Mouse (Mus musculus) large intestine, adult 2 months (tissue): ENCODE measurements around the gene Unc119b. TPM values are rescaled to one million over a fixed set of nuclear protein-coding genes. Genes with fewer than 3 reads are reported as not detected.
A peak's percentile ranks its signal among the peaks of the same experiment; 100 is the strongest.
"Not testable (repeated sequence)": the region's sequence is repeated elsewhere in the genome, so short reads cannot be mapped to it uniquely, and the experiment has no call there.

ENCODE experiments used
- DNase-seq: peaks from one replicate; pipeline ENCODE4 v3.0.0-alpha.2; 2012; ENCODE audit warnings: low read depth, low spot score
- WGBS: fragments of 180-500 bp; shearing (Covaris S2); methylation state at CpG from one replicate; pipeline ENCODE4 v1.1.7; 2018; 5-methylcytosine and 5-hydroxymethylcytosine counted together
- polyA plus RNA-seq: library from polyadenylated mRNA; depleted of rRNA; stranded (reverse); fragments of >200 nt; gene quantifications from 2 replicates; pipeline ENCODE4 v1.2.3, GENCODE M21; 2012; rRNA removed

Gene Unc119b
- 33.6 and 35.6 TPM in 2 replicates for polyA plus RNA-seq

- WGBS, result under 1% methylated on average over 80 of the region's 81 CpGs
- DNase-seq, result no peak
Observed at GRCm38 (mm10) chr5:115134234-115135165, at the start of gene Unc119b. Unc119b (minus strand) TSS chr5:115134975.

- whole genome bisulfite sequencing, result 73% methylated on average over 10 of the region's 10 CpGs
- no peak for DNase-seq
Observed at GRCm38 (mm10) chr5:115183482-115183881, 48.7 kb upstream of the Unc119b start.

GRCm38 (mm10) chr5:115182925-115183324 lies 48.1 kb upstream of the Unc119b start:
- DNase-seq, result no peak
- WGBS, result 82% methylated on average over 8 of the region's 8 CpGs

GRCm38 (mm10) chr5:115181248-115181940 lies 46.6 kb upstream of the Unc119b start:
- DNase-seq, result peak; percentile 78
- WGBS, result 26% methylated on average over 13 of the region's 13 CpGs

- 94% methylated on average over 11 of the region's 11 CpGs for WGBS
- DNase-seq, result no peak
Observed at GRCm38 (mm10) chr5:115179596-115179995, 44.8 kb upstream of the Unc119b start.

GRCm38 (mm10) chr5:115177866-115178265 lies 43.1 kb upstream of the Unc119b start:
- WGBS, result 75% methylated on average over 6 of the region's 6 CpGs
- no peak for DNase-seq

- no peak for DNase-seq
- 92% methylated on average over 1 of the region's 1 CpGs for WGBS
Observed at GRCm38 (mm10) chr5:115174554-115174953, 39.8 kb upstream of the Unc119b start.

- no peak for DNase-seq
- 82% methylated on average over 8 of the region's 8 CpGs for WGBS
Observed at GRCm38 (mm10) chr5:115170150-115170549, 35.4 kb upstream of the Unc119b start.

- DNase-seq, result no peak
- 66% methylated on average over 27 of the region's 27 CpGs for WGBS
Observed at GRCm38 (mm10) chr5:115168641-115169415, 34.1 kb upstream of the Unc119b start.

- WGBS, result 37% methylated on average over 6 of the region's 6 CpGs
- DNase-seq, result no peak
Observed at GRCm38 (mm10) chr5:115167396-115167795, 32.6 kb upstream of the Unc119b start.

- DNase-seq, result no peak
- 30% methylated on average over 7 of the region's 7 CpGs for WGBS
Observed at GRCm38 (mm10) chr5:115166815-115167194, 32.0 kb upstream of the Unc119b start.

GRCm38 (mm10) chr5:115165895-115166814 lies 31.4 kb upstream of the Unc119b start:
- WGBS, result 28% methylated on average over 11 of the region's 11 CpGs

GRCm38 (mm10) chr5:115165351-115165750 lies 30.6 kb upstream of the Unc119b start:
- WGBS, result 58% methylated on average over 9 of the region's 9 CpGs
- DNase-seq, result no peak

More at GRCm38 (mm10) chr5:115165895-115166814, 31.4 kb upstream of the Unc119b start:
- DNase-seq, result no peak

- 66% methylated on average over 4 of the region's 4 CpGs for WGBS
- not testable (repeated sequence) for DNase-seq
Observed at GRCm38 (mm10) chr5:115164446-115164845, 29.7 kb upstream of the Unc119b start.

GRCm38 (mm10) chr5:115163563-115163962 lies 28.8 kb upstream of the Unc119b start:
- DNase-seq, result no peak
- 42% methylated on average over 8 of the region's 8 CpGs for WGBS

GRCm38 (mm10) chr5:115161940-115162279 lies 27.1 kb upstream of the Unc119b start:
- WGBS, result 82% methylated on average over 1 of the region's 1 CpGs
- DNase-seq, result not testable (repeated sequence)

GRCm38 (mm10) chr5:115161064-115161939 lies 26.5 kb upstream of the Unc119b start:
- 26% methylated on average over 13 of the region's 13 CpGs for WGBS
- DNase-seq, result no peak

- WGBS, result 46% methylated on average over 6 of the region's 6 CpGs
- DNase-seq, result no peak
Observed at GRCm38 (mm10) chr5:115160655-115161054, 25.9 kb upstream of the Unc119b start.
